Mouse (Mus musculus) T-helper 2 cell (primary cell): ENCODE results near the gene Rnf146.
"Not testable (repeated sequence)": the region's sequence is repeated elsewhere in the genome, so short reads cannot be mapped to it uniquely, and the experiment has no call there.

Experiments
- in situ Hi-C: fragments of 300-600 bp; cut with MboI, MseI; formaldehyde crosslinking; loops from one replicate; pipeline ENCODE4 v1.15.1; 2025; ENCODE audit warnings: high pct_unique_total_duplicates

The Rnf146 gene

GRCm38 (mm10) chr10:29362197-29362900, at the start of gene Rnf146:
Rnf146 (minus strand) TSS chr10:29362442.
- in situ Hi-C loops, result no loop called here

GRCm38 (mm10) chr10:29402656-29403268, 40.5 kb upstream of the Rnf146 start:
- in situ Hi-C loops, result no loop called here

- in situ Hi-C loops, result not testable (repeated sequence)
Observed at GRCm38 (mm10) chr10:29394890-29395289, 32.6 kb upstream of the Rnf146 start.

- in situ Hi-C loops, result no loop called here
Observed at GRCm38 (mm10) chr10:29381558-29381957, 19.3 kb upstream of the Rnf146 start.

- in situ Hi-C loops, result loop anchor here (10.0 kb wide), 1 partner anchor 1111 kb away; no protein-coding TSS in a partner anchor
Observed at GRCm38 (mm10) chr10:29374065-29374464, 11.8 kb upstream of the Rnf146 start.

GRCm38 (mm10) chr10:29361464-29362196, 612 bp downstream of the Rnf146 start:
- in situ Hi-C loops, result no loop called here

- in situ Hi-C loops, result no loop called here
Observed at GRCm38 (mm10) chr10:29361095-29361463, 1.2 kb downstream of the Rnf146 start.

GRCm38 (mm10) chr10:29354183-29354582, 8.1 kb downstream of the Rnf146 start:
- in situ Hi-C loops, result no loop called here

GRCm38 (mm10) chr10:29352575-29352974, 9.7 kb downstream of the Rnf146 start:
- in situ Hi-C loops, result no loop called here

GRCm38 (mm10) chr10:29351420-29351819, 10.8 kb downstream of the Rnf146 start:
- in situ Hi-C loops, result no loop called here

GRCm38 (mm10) chr10:29346638-29347037, 15.6 kb downstream of the Rnf146 start:
- in situ Hi-C loops, result no loop called here

- in situ Hi-C loops, result no loop called here
Observed at GRCm38 (mm10) chr10:29344232-29344631, 18.0 kb downstream of the Rnf146 start.

GRCm38 (mm10) chr10:29338355-29339056, 23.7 kb downstream of the Rnf146 start:
- in situ Hi-C loops, result no loop called here

GRCm38 (mm10) chr10:29333836-29334235, 28.4 kb downstream of the Rnf146 start:
- in situ Hi-C loops, result no loop called here

GRCm38 (mm10) chr10:29324817-29325216, 37.4 kb downstream of the Rnf146 start:
- in situ Hi-C loops, result no loop called here

GRCm38 (mm10) chr10:29313905-29314304, 48.3 kb downstream of the Rnf146 start:
- in situ Hi-C loops, result no loop called here

GRCm38 (mm10) chr10:29313064-29313638, 49.1 kb downstream of the Rnf146 start, which contains the start of gene Echdc1:
Echdc1 (plus strand) TSS chr10:29313166.
- in situ Hi-C loops, result no loop called here

- in situ Hi-C loops, result no loop called here
Observed at GRCm38 (mm10) chr10:29311480-29312219, 50.6 kb downstream of the Rnf146 start.

GRCm38 (mm10) chr10:29302230-29302629, 60.0 kb downstream of the Rnf146 start:
- in situ Hi-C loops, result no loop called here
